Mouse (Mus musculus) CH12.LX (cell line): Measurements from ENCODE around the gene Cyp2j13. TPM values are rescaled to one million over a fixed set of nuclear protein-coding genes. Genes with fewer than 3 reads are reported as not detected.

Experiments used
- DNase-seq: peaks from one replicate; pipeline ENCODE4 v3.0.0-alpha.2; 2013; ENCODE audit errors: extremely low read depth
- H3K27ac ChIP-seq: 2 replicates; pipeline ENCODE4 v1.5.1; 2012; ENCODE audit warnings: low read depth, mild to moderate bottlenecking, control low read depth, moderate library complexity; ENCODE audit not compliant: insufficient read depth
- H3K27me3 ChIP-seq: replicated peaks from 2 replicates; pipeline ENCODE3; 2012; ENCODE audit warnings: inconsistent platforms
- H3K36me3 ChIP-seq, 2 experiments: replicated peaks in 1 of 2; 2 replicates each; pipeline versions ENCODE3 to v1.6.1; 2012; ENCODE audit warnings: inconsistent platforms in 1 of 2, low read length in 1 of 2, mild to moderate bottlenecking in 1 of 2, mixed read lengths in 1 of 2, moderate library complexity in 1 of 2; ENCODE audit not compliant: control insufficient read depth in 1 of 2, insufficient read depth in 1 of 2
- H3K4me1 ChIP-seq, 2 experiments: 2 replicates each; pipeline ENCODE4 v1.6.1; 2012; ENCODE audit warnings: inconsistent platforms in 1 of 2, moderate library complexity in 1 of 2; ENCODE audit not compliant: insufficient read depth in 2 of 2, control insufficient read depth in 1 of 2
- H3K4me2 ChIP-seq: 2 replicates; pipeline ENCODE4 v1.6.1; 2012; ENCODE audit warnings: low read depth, mild to moderate bottlenecking, control low read depth; ENCODE audit not compliant: poor library complexity, insufficient read depth, severe bottlenecking
- H3K4me3 ChIP-seq, 3 experiments: fragments of 150-350 bp in 1 of 3; sonication (generic) in 1 of 3; replicated peaks in 1 of 3; 2 replicates each; pipeline versions ENCODE3 to v1.5.1; 2011 to 2012; ENCODE audit warnings: low read depth in 2 of 3, low read length in 2 of 3, mild to moderate bottlenecking in 2 of 3, moderate library complexity in 2 of 3, control low read depth in 1 of 3, improper control_type of control experiment in 1 of 3, inconsistent platforms in 1 of 3, mixed read lengths in 1 of 3; ENCODE audit not compliant: poor library complexity in 1 of 3
- H3K79me2 ChIP-seq: replicated peaks from 2 replicates; pipeline ENCODE4 v1.6.1; 2012; ENCODE audit warnings: mild to moderate bottlenecking, moderate library complexity; ENCODE audit not compliant: control insufficient read depth, poor library complexity, insufficient read depth, severe bottlenecking; ENCODE audit errors: extremely low read depth
- H3K9ac ChIP-seq: 2 replicates; pipeline ENCODE4 v1.6.1; 2012; ENCODE audit warnings: low read depth, mild to moderate bottlenecking, control low read depth, moderate library complexity; ENCODE audit not compliant: insufficient read depth
- H3K9me3 ChIP-seq: replicated peaks from 2 replicates; pipeline ENCODE3; 2012; ENCODE audit warnings: low read length, inconsistent platforms, mixed read lengths
- BHLHE40 ChIP-seq: IDR thresholded peaks from 2 replicates; pipeline ENCODE4 v1.6.1; 2011; ENCODE audit warnings: mild to moderate bottlenecking, low read depth, low read length, improper control_type of control experiment
- EP300 ChIP-seq: IDR thresholded peaks from 2 replicates; pipeline ENCODE4 v1.6.1; 2011; ENCODE audit warnings: low read length, improper control_type of control experiment
- ETS1 ChIP-seq: conservative IDR thresholded peaks from 2 replicates; pipeline ENCODE4 v1.6.1; 2012; ENCODE audit warnings: low read depth, mild to moderate bottlenecking, inconsistent platforms, low read length, improper control_type of control experiment, moderate library complexity
- GABPA ChIP-seq: IDR thresholded peaks from 2 replicates; pipeline ENCODE4 v1.6.1; 2012; ENCODE audit warnings: low read depth, low read length, improper control_type of control experiment, inconsistent platforms; ENCODE audit not compliant: insufficient replicate concordance
- JUN ChIP-seq: IDR thresholded peaks from 2 replicates; pipeline ENCODE4 v1.6.1; 2011; ENCODE audit warnings: low read depth, mild to moderate bottlenecking, low read length, improper control_type of control experiment, moderate library complexity; ENCODE audit not compliant: insufficient read depth
- KAT2A ChIP-seq: IDR thresholded peaks from 2 replicates; pipeline ENCODE4 v1.6.1; 2012; ENCODE audit warnings: low read length, improper control_type of control experiment, inconsistent platforms; ENCODE audit not compliant: insufficient replicate concordance
- MAX ChIP-seq: IDR thresholded peaks from 2 replicates; pipeline ENCODE4 v1.6.1; 2011; ENCODE audit warnings: low read length, improper control_type of control experiment
- MAZ ChIP-seq: IDR thresholded peaks from 2 replicates; pipeline ENCODE4 v1.6.1; 2012; ENCODE audit warnings: low read depth, mild to moderate bottlenecking, inconsistent platforms, low read length, improper control_type of control experiment, moderate library complexity
- MYC ChIP-seq: IDR thresholded peaks from 2 replicates; pipeline ENCODE4 v1.6.1; 2011; ENCODE audit warnings: low read depth, mild to moderate bottlenecking, improper control_type of control experiment, low read length
- NELFE ChIP-seq: IDR thresholded peaks from 2 replicates; pipeline ENCODE4 v1.6.1; 2011; ENCODE audit warnings: low read depth, low read length, improper control_type of control experiment
- NRF1 ChIP-seq: IDR thresholded peaks from 2 replicates; pipeline ENCODE4 v1.6.1; 2014; ENCODE audit warnings: low read depth, mild to moderate bottlenecking, inconsistent platforms, low read length, improper control_type of control experiment, moderate library complexity
- PAX5 ChIP-seq: IDR thresholded peaks from 2 replicates; pipeline ENCODE4 v1.6.1; 2012; ENCODE audit warnings: low read length, inconsistent platforms, mixed read lengths
- POLR2AphosphoS2 ChIP-seq: IDR thresholded peaks from 2 replicates; pipeline ENCODE4 v1.6.1; 2011; ENCODE audit warnings: low read depth, low read length, improper control_type of control experiment
- RCOR1 ChIP-seq: conservative IDR thresholded peaks from 2 replicates; pipeline ENCODE4 v1.6.1; 2012; ENCODE audit warnings: low read depth, mild to moderate bottlenecking, inconsistent platforms, low read length, improper control_type of control experiment
- SIN3A ChIP-seq: IDR thresholded peaks from 2 replicates; pipeline ENCODE4 v1.6.1; 2012; ENCODE audit warnings: low read length, improper control_type of control experiment, inconsistent platforms
- TBP ChIP-seq: conservative IDR thresholded peaks from 2 replicates; pipeline ENCODE4 v1.6.1; 2011; ENCODE audit warnings: low read depth, low read length, improper control_type of control experiment
- TCF12 ChIP-seq: IDR thresholded peaks from 2 replicates; pipeline ENCODE4 v1.6.1; 2014; ENCODE audit warnings: low read depth, mild to moderate bottlenecking, inconsistent platforms, low read length, improper control_type of control experiment
- USF2 ChIP-seq: conservative IDR thresholded peaks from 2 replicates; pipeline ENCODE4 v1.6.1; 2011; ENCODE audit warnings: low read depth, low read length, improper control_type of control experiment
- ZNF384 ChIP-seq: IDR thresholded peaks from 2 replicates; pipeline ENCODE4 v1.6.1; 2012; ENCODE audit warnings: low read depth, low read length, improper control_type of control experiment, inconsistent platforms
- dilution Hi-C: fragments of 300-500 bp; cut with MboI; formaldehyde crosslinking; loops from 2 replicates; pipeline ENCODE4 v1.14.3; 2020; ENCODE audit warnings: low sequenced_read_pairs; ENCODE audit not compliant: extremely low pct_unique_long_range_greater_than_20kb, extremely low pct_ligation_motif_present
- in situ Hi-C: fragments of 300-500 bp; cut with MboI; formaldehyde crosslinking; loops from 3 replicates; pipeline ENCODE4 v1.14.3; 2019; ENCODE audit warnings: low sequenced_read_pairs, low pct_ligation_motif_present, low pct_unique_long_range_greater_than_20kb, mixed read lengths
- polyA plus RNA-seq: library from polyadenylated mRNA; unstranded; fragments of >175 nt; gene quantifications from 2 replicates; pipeline ENCODE4 v1.2.1, GENCODE M21; 2012; ENCODE audit warnings: low read depth; ENCODE audit not compliant: insufficient read length
- total RNA-seq, 2 experiments: library from RNA; depleted of rRNA; stranded (reverse); fragments of 300-350 nt in 1 of 2; fragments of >200 nt in 1 of 2; gene quantifications; 2 replicates each; pipeline ENCODE4 v1.2.3; 2012 to 2014

Gene Cyp2j13
- not detected in 2 replicates for total RNA-seq (2012; rRNA removed)
- not detected in 2 replicates for total RNA-seq (2014; rRNA removed)
- polyA plus RNA-seq: not detected in 2 replicates

DNA sequence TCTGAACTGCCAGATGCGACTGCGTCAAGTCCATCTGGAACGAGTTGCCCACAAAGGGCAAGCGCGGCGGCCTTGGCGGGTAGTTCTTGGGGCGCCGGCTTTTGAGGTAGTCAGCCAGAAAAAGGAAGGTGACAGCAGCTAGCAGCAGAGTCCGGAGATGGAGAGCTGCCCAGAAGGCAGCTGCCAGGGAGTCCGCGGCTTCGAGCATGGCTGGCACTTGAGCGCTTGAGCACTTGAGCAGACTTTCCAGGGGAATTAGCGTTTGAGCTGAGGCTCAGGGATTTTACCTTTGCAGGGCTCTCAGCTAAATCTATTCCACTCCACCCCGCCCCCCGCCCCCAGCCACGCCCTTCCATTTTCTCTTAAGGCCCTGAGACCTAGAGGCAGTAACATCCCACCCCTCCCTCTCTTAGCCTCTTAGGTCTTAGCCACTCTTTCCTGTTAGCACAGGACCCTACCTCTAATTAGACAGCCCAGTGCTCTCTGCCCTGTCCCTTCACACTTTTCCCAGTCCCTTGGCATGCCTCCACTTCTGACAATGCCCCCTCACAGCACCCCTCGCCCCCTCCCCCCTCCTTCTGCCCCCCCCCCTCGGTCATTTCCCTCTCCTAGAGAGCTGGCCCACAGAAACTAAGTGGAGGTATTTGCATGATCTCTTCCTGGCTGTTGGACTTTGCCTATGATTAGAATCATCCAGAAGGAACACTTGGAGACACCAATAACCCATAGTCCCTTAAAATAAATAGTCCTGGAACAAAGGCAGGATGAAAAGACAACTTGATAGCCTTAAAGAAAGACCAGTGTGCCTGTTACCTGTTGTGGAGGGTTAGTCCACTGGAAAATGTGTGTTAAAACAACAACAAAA lies at the start of gene Cyp2j13:
TSS of gene Cyp2j13 (minus strand) at position 286 of the 865 bp plus-strand sequence.
- no peaks in the 10 kb centered on the region for H3K9me3 ChIP-seq
- H3K4me2 ChIP-seq: no peak within 1 kb of the TSS
- in situ Hi-C loops: no loop called here
- H3K79me2 ChIP-seq: no peaks in the 10 kb centered on the region
- H3K9ac ChIP-seq: no peak within 1 kb of the TSS
- DNase-seq: no peak
- no peak within 1 kb of the TSS for H3K27ac ChIP-seq
- no peaks in the 10 kb centered on the region for H3K4me1 ChIP-seq
- no peak for TF ChIP-seq TBP
- no peak for TF ChIP-seq GABPA
- no peak for TF ChIP-seq NRF1
- no peak for TF ChIP-seq EP300
- no peak for TF ChIP-seq ZNF384
- no peak for TF ChIP-seq MAX
- TF ChIP-seq PAX5: no peak
- no peak for TF ChIP-seq POLR2AphosphoS2
- TF ChIP-seq KAT2A: no peak
- no peak for TF ChIP-seq ETS1
- no peak for TF ChIP-seq MAZ
- no peak for TF ChIP-seq JUN
- TF ChIP-seq MYC: no peak
- TF ChIP-seq, all 38 proteins: peak for 0
- dilution Hi-C loops: no loop called here
- Histone ChIP-seq H3K27me3 (peaks cover 12% of the 10 kb centered on the region), H3K4me3 (no peak within 1 kb of the TSS), H3K36me3 (no peaks in the 10 kb centered on the region)

DNA sequence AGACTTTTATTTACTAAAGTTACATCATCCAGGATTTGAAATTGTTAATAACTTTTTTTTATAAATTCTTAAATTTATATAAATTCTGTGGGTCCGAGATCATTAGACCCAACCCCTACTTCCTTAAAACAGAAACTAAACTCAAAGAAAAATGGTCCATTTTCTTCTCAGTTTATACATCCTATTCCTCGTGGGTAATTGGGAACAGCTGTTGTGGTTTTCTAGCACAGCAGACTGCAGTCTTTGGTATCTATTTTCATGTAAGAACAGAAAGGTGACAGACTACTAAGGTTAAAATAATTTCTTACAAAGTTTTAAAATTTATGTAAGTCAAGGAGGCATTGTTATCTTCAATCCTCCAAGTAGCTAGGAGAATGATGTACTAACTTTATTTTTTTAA lies 19.5 kb upstream of the Cyp2j13 start:
- no peak overlapping the region for H3K4me2 ChIP-seq
- in situ Hi-C loops (no loop called here), dilution Hi-C loops (no loop called here)
- no peak for TF ChIP-seq BHLHE40
- no peak for TF ChIP-seq TCF12
- TF ChIP-seq GABPA: no peak
- TF ChIP-seq JUN: no peak
- TF ChIP-seq MAX: no peak
- no peak for TF ChIP-seq USF2
- TF ChIP-seq NELFE: no peak
- no peak for TF ChIP-seq ZNF384
- no peak for TF ChIP-seq ETS1
- no peak for TF ChIP-seq EP300
- no peak for TF ChIP-seq RCOR1
- TF ChIP-seq SIN3A: no peak
- no peak for DNase-seq
- no peaks in the 10 kb centered on the region for H3K9me3 ChIP-seq
- H3K4me1 ChIP-seq: no peaks in the 10 kb centered on the region
- no peak overlapping the region for H3K27ac ChIP-seq
- no peak overlapping the region for H3K9ac ChIP-seq
- H3K4me3 ChIP-seq: no peak overlapping the region
- H3K36me3 ChIP-seq: no peaks in the 10 kb centered on the region
- H3K79me2 ChIP-seq: no peaks in the 10 kb centered on the region
- peaks cover 1% of the 10 kb centered on the region for H3K27me3 ChIP-seq
